Mouse (Mus musculus) hematopoietic stem cell, adult 5-6 weeks (primary cell): Measurements from ENCODE around the gene Ext2. TPM values are rescaled to one million over a fixed set of nuclear protein-coding genes. Genes with fewer than 3 reads are reported as not detected.

Experiments
- ATAC-seq, 2 experiments: fragments of 125-278 bp in 1 of 2; replicated peaks in 1 of 2; 2 replicates each; pipeline ENCODE4 v1.8.0; 2016 to 2017; ENCODE audit warnings: inconsistent platforms in 2 of 2, mild to moderate bottlenecking in 2 of 2, moderate number of reproducible peaks in 2 of 2, low read depth in 1 of 2, moderate TSS enrichment in 1 of 2; ENCODE audit not compliant: low FRiP score in 2 of 2, poor library complexity in 2 of 2, severe bottlenecking in 2 of 2, insufficient read depth in 1 of 2, low TSS enrichment in 1 of 2
- total RNA-seq: library from RNA; stranded (forward); fragments of 172-1452, 232-1000 nt; gene quantifications from 2 replicates; pipeline ENCODE4 v1.2.3, GENCODE M21; 2017

The Ext2 gene
- total RNA-seq, 1 experiment from 2014 or later = 41.4 TPM

- ATAC-seq = no peak
Measured at GRCm38 (mm10) chr2:93759173-93759572, 63.2 kb downstream of the Ext2 start.

GRCm38 (mm10) chr2:93758298-93758697 is 64.1 kb downstream of the Ext2 start:
- no peak for ATAC-seq

- ATAC-seq = no peak
Measured at GRCm38 (mm10) chr2:93754366-93754765, 68.0 kb downstream of the Ext2 start.

GRCm38 (mm10) chr2:93753147-93753758 is 69.1 kb downstream of the Ext2 start:
- no peak for ATAC-seq

GRCm38 (mm10) chr2:93749709-93750108 is 72.7 kb downstream of the Ext2 start:
- no peak for ATAC-seq

GRCm38 (mm10) chr2:93747538-93748126 is 74.7 kb downstream of the Ext2 start:
- no peak for ATAC-seq

GRCm38 (mm10) chr2:93746620-93747019 is 75.7 kb downstream of the Ext2 start:
- ATAC-seq = no peak

- ATAC-seq = no peak
Measured at GRCm38 (mm10) chr2:93746162-93746561, 76.2 kb downstream of the Ext2 start.

GRCm38 (mm10) chr2:93745741-93746140 is 76.6 kb downstream of the Ext2 start:
- ATAC-seq = no peak

- no peak for ATAC-seq
Measured at GRCm38 (mm10) chr2:93744346-93745229, 77.8 kb downstream of the Ext2 start.

- ATAC-seq = no peak
Measured at GRCm38 (mm10) chr2:93741700-93742099, 80.7 kb downstream of the Ext2 start.

- no peak for ATAC-seq
Measured at GRCm38 (mm10) chr2:93739044-93739569, 83.3 kb downstream of the Ext2 start.

GRCm38 (mm10) chr2:93737146-93737545 is 85.2 kb downstream of the Ext2 start:
- ATAC-seq = no peak

- ATAC-seq = no peak
Measured at GRCm38 (mm10) chr2:93732658-93733057, 89.7 kb downstream of the Ext2 start.

GRCm38 (mm10) chr2:93729585-93729984 is 92.8 kb downstream of the Ext2 start:
- ATAC-seq = no peak

GRCm38 (mm10) chr2:93723138-93723744 is 99.1 kb downstream of the Ext2 start:
- no peak for ATAC-seq

GRCm38 (mm10) chr2:93720956-93721355 is 101.4 kb downstream of the Ext2 start:
- no peak for ATAC-seq
